Mouse (Mus musculus): ENCODE results near the gene Pak1. TPM values are rescaled to one million over a fixed set of nuclear protein-coding genes. Genes with fewer than 3 reads are reported as not detected.

Pak1 gene
- polyA plus RNA-seq, 1 experiment, result 385 TPM

GRCm38 (mm10) chr7:97781496-97781895 lies 6.8 kb upstream of the Pak1 start:
- 80% methylated on average over 8 of the region's 8 CpGs for WGBS
- Histone ChIP-seq H3K4me1 (ENCODE audit: control insufficient read depth, insufficient read depth, low read length) (no peaks in the 10 kb centered on the region), H3K27me3 (ENCODE audit: control insufficient read depth, insufficient read depth, low read length) (no peaks in the 10 kb centered on the region), H3K4me3 (replicated peaks; ENCODE audit: insufficient read depth, low read depth, low read length) (no peak overlapping the region), H3K27ac (ENCODE audit: insufficient read depth, low read length) (no peak overlapping the region)
- TF ChIP-seq POLR2A (IDR thresholded peaks at IDR 0.05; ENCODE audit: borderline replicate concordance, insufficient read depth, low read length) (no peak), CTCF (IDR thresholded peaks at IDR 0.05; ENCODE audit: borderline replicate concordance, insufficient read depth, low read depth, low read length) (no peak)
- DNase-seq, result no peak

GRCm38 (mm10) chr7:97783523-97783922 lies 4.8 kb upstream of the Pak1 start:
- WGBS, result 70% methylated on average over 5 of the region's 5 CpGs
- no peak for TF ChIP-seq CTCF (IDR thresholded peaks at IDR 0.05; ENCODE audit: borderline replicate concordance, insufficient read depth, low read depth, low read length)
- TF ChIP-seq POLR2A (IDR thresholded peaks at IDR 0.05; ENCODE audit: borderline replicate concordance, insufficient read depth, low read length), result no peak
- no peak overlapping the region for H3K4me3 ChIP-seq (replicated peaks; ENCODE audit: insufficient read depth, low read depth, low read length)
- H3K27me3 ChIP-seq (ENCODE audit: control insufficient read depth, insufficient read depth, low read length), result no peaks in the 10 kb centered on the region
- no peak for DNase-seq
- no peaks in the 10 kb centered on the region for H3K4me1 ChIP-seq (ENCODE audit: control insufficient read depth, insufficient read depth, low read length)
- H3K27ac ChIP-seq (ENCODE audit: insufficient read depth, low read length), result no peak overlapping the region

- H3K4me3 ChIP-seq (replicated peaks; ENCODE audit: insufficient read depth, low read depth, low read length), result peak overlapping the region; percentile 87
- DNase-seq, result no peak
- H3K27me3 ChIP-seq (ENCODE audit: control insufficient read depth, insufficient read depth, low read length), result no peaks in the 10 kb centered on the region
- 2% methylated on average over 76 of the region's 84 CpGs for WGBS
- 0 out of 2 replicates have a peak overlapping the region, but pooled peaks have one; percentile 20 for H3K27ac ChIP-seq (ENCODE audit: insufficient read depth, low read length)
- H3K4me1 ChIP-seq (ENCODE audit: control insufficient read depth, insufficient read depth, low read length), result no peaks in the 10 kb centered on the region
- TF ChIP-seq CTCF (IDR thresholded peaks at IDR 0.05; ENCODE audit: borderline replicate concordance, insufficient read depth, low read depth, low read length) (no peak), POLR2A (IDR thresholded peaks at IDR 0.05; ENCODE audit: borderline replicate concordance, insufficient read depth, low read length) (no peak)
These were observed 535 bp downstream of the Pak1 start for GRCm38 (mm10) chr7:97788669-97789483.

- no peak for TF ChIP-seq CTCF (IDR thresholded peaks at IDR 0.05; ENCODE audit: borderline replicate concordance, insufficient read depth, low read depth, low read length)
- TF ChIP-seq POLR2A (IDR thresholded peaks at IDR 0.05; ENCODE audit: borderline replicate concordance, insufficient read depth, low read length), result no peak
- Histone ChIP-seq H3K4me3 (replicated peaks; ENCODE audit: insufficient read depth, low read depth, low read length) (no peak overlapping the region), H3K27ac (ENCODE audit: insufficient read depth, low read length) (no peak overlapping the region), H3K4me1 (ENCODE audit: control insufficient read depth, insufficient read depth, low read length) (no peaks in the 10 kb centered on the region), H3K27me3 (ENCODE audit: control insufficient read depth, insufficient read depth, low read length) (no peaks in the 10 kb centered on the region)
- WGBS, result 88% methylated on average over 2 of the region's 2 CpGs
- DNase-seq, result no peak
These were observed 1.9 kb downstream of the Pak1 start for GRCm38 (mm10) chr7:97790272-97790671.

- Histone ChIP-seq H3K27me3 (ENCODE audit: control insufficient read depth, insufficient read depth, low read length) (no peaks in the 10 kb centered on the region), H3K4me3 (replicated peaks; ENCODE audit: insufficient read depth, low read depth, low read length) (no peak overlapping the region), H3K4me1 (ENCODE audit: control insufficient read depth, insufficient read depth, low read length) (no peaks in the 10 kb centered on the region), H3K27ac (ENCODE audit: insufficient read depth, low read length) (no peak overlapping the region)
- 72% methylated on average over 2 of the region's 2 CpGs for WGBS
- TF ChIP-seq CTCF (IDR thresholded peaks at IDR 0.05; ENCODE audit: borderline replicate concordance, insufficient read depth, low read depth, low read length) (no peak), POLR2A (IDR thresholded peaks at IDR 0.05; ENCODE audit: borderline replicate concordance, insufficient read depth, low read length) (no peak)
- no peak for DNase-seq
These were observed 4.0 kb downstream of the Pak1 start for GRCm38 (mm10) chr7:97792324-97792723.

- no peak overlapping the region for H3K27ac ChIP-seq (ENCODE audit: insufficient read depth, low read length)
- no peaks in the 10 kb centered on the region for H3K27me3 ChIP-seq (ENCODE audit: control insufficient read depth, insufficient read depth, low read length)
- H3K4me3 ChIP-seq (replicated peaks; ENCODE audit: insufficient read depth, low read depth, low read length), result no peak overlapping the region
- TF ChIP-seq POLR2A (IDR thresholded peaks at IDR 0.05; ENCODE audit: borderline replicate concordance, insufficient read depth, low read length) (no peak), CTCF (IDR thresholded peaks at IDR 0.05; ENCODE audit: borderline replicate concordance, insufficient read depth, low read depth, low read length) (no peak)
- H3K4me1 ChIP-seq (ENCODE audit: control insufficient read depth, insufficient read depth, low read length), result no peaks in the 10 kb centered on the region
- 77% methylated on average over 2 of the region's 2 CpGs for WGBS
- DNase-seq, result no peak
These were observed 14.8 kb downstream of the Pak1 start for GRCm38 (mm10) chr7:97803116-97803515.

- no peaks in the 10 kb centered on the region for H3K27me3 ChIP-seq (ENCODE audit: control insufficient read depth, insufficient read depth, low read length)
- no peak overlapping the region for H3K4me3 ChIP-seq (replicated peaks; ENCODE audit: insufficient read depth, low read depth, low read length)
- no peaks in the 10 kb centered on the region for H3K4me1 ChIP-seq (ENCODE audit: control insufficient read depth, insufficient read depth, low read length)
- H3K27ac ChIP-seq (ENCODE audit: insufficient read depth, low read length), result no peak overlapping the region
- TF ChIP-seq CTCF (IDR thresholded peaks at IDR 0.05; ENCODE audit: borderline replicate concordance, insufficient read depth, low read depth, low read length) (no peak), POLR2A (IDR thresholded peaks at IDR 0.05; ENCODE audit: borderline replicate concordance, insufficient read depth, low read length) (no peak)
- DNase-seq, result no peak
- 83% methylated on average over 2 of the region's 2 CpGs for WGBS
These were observed 16.1 kb downstream of the Pak1 start for GRCm38 (mm10) chr7:97804245-97805066.

Measured in cerebellum, adult 2 months (tissue).